Mouse (Mus musculus): ENCODE results near the gene Amd2. TPM values are rescaled to one million over a fixed set of nuclear protein-coding genes. Genes with fewer than 3 reads are reported as not detected.

Gene Amd2
- 1.3 and 1.5 TPM in 2 replicates for polyA plus RNA-seq (2012; rRNA removed)

- no peak for DNase-seq (ENCODE audit: low spot score)
These were observed at the start of gene Amd2 for GRCm38 (mm10) chr10:35711792-35712191. Gene Amd2, minus strand, starts transcription at chr10:35711892.

DNA sequence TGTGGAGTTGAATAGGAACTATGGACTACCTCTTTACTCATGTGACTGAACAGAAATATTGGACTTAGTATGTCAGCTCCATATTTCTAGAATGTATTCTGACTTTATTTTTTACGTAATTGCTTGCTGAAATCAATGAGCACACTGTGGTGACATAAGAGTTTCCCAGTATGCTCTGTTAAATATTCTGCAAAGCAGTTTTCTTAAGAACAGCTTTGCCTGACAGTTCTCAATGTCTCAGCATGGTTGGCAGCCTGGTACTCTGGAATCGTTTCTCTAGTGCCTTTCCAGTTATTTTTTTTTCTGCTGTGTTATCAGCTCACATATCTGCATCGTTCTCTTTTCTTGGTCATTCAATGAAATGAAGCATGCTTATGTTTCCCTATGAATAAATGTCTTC lies 49.6 kb upstream of the Amd2 start:
- DNase-seq (ENCODE audit: low spot score): no peak

DNA sequence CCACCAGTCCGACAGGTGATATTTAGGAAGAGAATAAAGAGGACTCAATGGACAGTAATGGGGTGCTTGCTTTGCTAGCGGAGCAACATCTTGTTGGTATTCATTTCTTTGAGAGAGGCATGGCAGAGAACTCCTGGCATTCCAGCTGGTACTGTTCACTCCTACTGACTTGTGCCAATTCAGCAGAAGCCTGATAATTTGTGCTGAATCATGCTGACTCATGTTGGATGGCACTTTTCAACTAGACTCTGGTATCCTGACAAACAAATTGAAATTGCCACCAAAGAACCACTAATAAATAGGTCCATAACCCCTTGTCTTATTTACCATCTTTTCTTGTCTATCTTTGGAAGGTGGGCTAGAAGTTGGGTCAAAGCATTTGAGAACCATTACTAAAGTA lies 25.9 kb upstream of the Amd2 start:
- DNase-seq (ENCODE audit: low spot score): no peak

DNA sequence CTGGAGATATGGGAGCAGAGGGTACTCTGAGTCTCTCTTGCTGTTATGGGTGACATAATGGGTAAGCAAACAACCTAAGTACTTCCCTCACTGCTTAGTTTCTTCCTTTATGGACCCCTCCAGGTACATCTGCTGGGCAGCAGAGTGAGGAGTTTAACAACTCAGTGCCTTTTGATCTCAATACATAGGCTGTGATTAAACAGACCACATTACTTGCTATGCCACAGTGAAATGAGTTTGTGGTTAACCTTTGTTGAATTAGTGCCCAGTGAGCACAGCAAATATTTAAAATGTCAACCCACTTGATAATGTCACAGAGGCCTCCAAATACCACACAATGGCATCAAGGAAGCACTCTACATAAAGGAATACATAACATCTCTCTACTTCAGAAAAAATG lies 2.6 kb upstream of the Amd2 start:
- no peak for DNase-seq (ENCODE audit: low spot score)

Data from urinary bladder, adult 2 months (tissue).